Comparison of ENCODE assay signal across 9 mouse cellular contexts in the genomic region with DNA sequence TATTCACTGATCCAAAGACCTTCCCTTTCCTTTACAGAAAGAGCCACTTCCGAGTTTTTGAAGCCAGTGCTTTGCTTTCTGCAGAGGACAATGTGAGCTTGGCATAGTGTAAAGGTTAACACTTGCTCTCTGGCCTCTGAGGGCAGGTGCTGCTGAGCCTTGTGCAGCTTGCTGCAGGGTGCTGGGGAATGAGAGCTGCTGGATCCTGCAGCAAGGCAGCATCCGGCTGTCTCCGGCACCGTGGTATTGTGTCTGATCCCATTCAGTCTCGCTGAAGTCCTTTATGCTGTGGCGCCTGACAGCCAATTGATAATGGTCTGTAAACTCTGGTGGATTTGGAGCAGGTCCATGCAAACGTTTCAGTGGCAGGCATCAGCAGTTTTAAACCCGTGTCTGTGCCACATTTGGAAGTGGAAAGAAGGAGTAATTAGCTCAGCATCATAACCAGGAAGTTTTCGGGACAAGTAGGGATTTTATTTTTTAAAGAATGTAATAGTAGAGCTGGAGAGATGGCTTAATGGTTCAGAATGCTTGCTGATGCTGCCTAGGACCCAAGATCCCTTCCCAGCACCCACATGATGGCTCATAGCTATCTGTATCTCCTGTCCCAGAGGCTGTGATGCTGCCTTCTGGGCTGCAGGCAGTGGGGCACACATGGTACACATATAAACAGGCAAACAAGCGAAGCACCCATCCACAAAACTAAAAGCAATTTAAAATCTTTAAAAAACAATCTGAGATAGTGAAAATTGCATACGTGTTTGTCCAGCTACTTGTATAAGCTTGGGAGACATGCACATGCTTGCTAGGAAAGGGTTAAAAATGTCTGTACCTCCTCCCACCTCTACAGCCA.
DNase-seq lines count a peak whose midpoint lies in the region; ATAC-seq lines count a peak whose summit lies in the region.
"Had no signal": no experiment of that assay in that cellular context is flagged by ENCODE, and none has a peak within 500 bp of the region (broad histone marks: within the 10 kb centered on the region; RNA-seq: fewer than 3 reads in every experiment).

No protein-coding gene starts in this region.

- WGBS in lung, embryonic 16.5 days = 12% methylated on average over 11 of the region's 11 CpGs
- WGBS in hindbrain, embryonic 11.5 days = 13% methylated on average over 11 of the region's 11 CpGs
- 10% methylated on average over 11 of the region's 11 CpGs for WGBS in limb, embryonic 13.5 days

- H3K4me3 ChIP-seq in lung, embryonic 16.5 days (ENCODE audit: low read length) = peak overlapping the region; percentile 0; the same call in 1 of the 2 replicates
- no peak overlapping the region for H3K4me3 ChIP-seq in hindbrain, embryonic 11.5 days (ENCODE audit: low read depth, low read length)
- H3K4me3 ChIP-seq in limb, embryonic 13.5 days = peak overlapping the region; percentile 24; the same call in 1 of the 2 replicates

- no peaks in the 10 kb centered on the region for H3K9me3 ChIP-seq in lung, embryonic 16.5 days (ENCODE audit: control insufficient read depth, low read length)
- H3K9me3 ChIP-seq in hindbrain, embryonic 11.5 days (ENCODE audit: control insufficient read depth, low read length) = no peaks in the 10 kb centered on the region
- no peaks in the 10 kb centered on the region for H3K9me3 ChIP-seq in limb, embryonic 13.5 days

- peak overlapping the region; percentile 33; the same call in 1 of the 2 replicates for H3K9ac ChIP-seq in lung, embryonic 16.5 days (ENCODE audit: low read length)
- no peak overlapping the region for H3K9ac ChIP-seq in hindbrain, embryonic 11.5 days (ENCODE audit: low read depth, low read length)
- H3K9ac ChIP-seq in limb, embryonic 13.5 days = no peak overlapping the region

- peak overlapping the region; percentile 41 for H3K4me2 ChIP-seq in lung, embryonic 16.5 days (ENCODE audit: low read depth, low read length)
- peak overlapping the region; percentile 28; the same call in 1 of the 2 replicates for H3K4me2 ChIP-seq in hindbrain, embryonic 11.5 days (replicated peaks; ENCODE audit: low read depth, low read length)
- H3K4me2 ChIP-seq in limb, embryonic 13.5 days (replicated peaks) = peak overlapping the region; percentile 60

- peak; percentile 24 for ATAC-seq in lung, embryonic 16.5 days (ENCODE audit: low read depth)
- peak; percentile 61; the same call in 1 of the 2 replicates for ATAC-seq in hindbrain, embryonic 11.5 days (ENCODE audit: low FRiP score)
- no peak for ATAC-seq in limb, embryonic 13.5 days (ENCODE audit: low FRiP score, low read depth)

- no peaks in the 10 kb centered on the region for H3K36me3 ChIP-seq in lung, embryonic 16.5 days (ENCODE audit: control insufficient read depth, insufficient read depth, low read length)
- no peaks in the 10 kb centered on the region for H3K36me3 ChIP-seq in hindbrain, embryonic 11.5 days (ENCODE audit: control insufficient read depth, insufficient read depth, low read length)
- H3K36me3 ChIP-seq in limb, embryonic 13.5 days = no peaks in the 10 kb centered on the region

- peaks cover 19% of the 10 kb centered on the region for H3K4me1 ChIP-seq in lung, embryonic 16.5 days (replicated peaks; ENCODE audit: control insufficient read depth, insufficient read depth, low read length)
- peaks cover 14% of the 10 kb centered on the region for H3K4me1 ChIP-seq in hindbrain, embryonic 11.5 days (replicated peaks; ENCODE audit: control insufficient read depth, insufficient read depth, low read length)
- H3K4me1 ChIP-seq in limb, embryonic 13.5 days = peaks cover 20% of the 10 kb centered on the region

- intact Hi-C loops in gastrocnemius, postnatal 36 days (cut with DNase I) = no loop called here

- H3K27me3 ChIP-seq in lung, embryonic 16.5 days (ENCODE audit: control insufficient read depth, insufficient read depth, low read depth, low read length) = no peaks in the 10 kb centered on the region
- H3K27me3 ChIP-seq in hindbrain, embryonic 11.5 days (ENCODE audit: control insufficient read depth, insufficient read depth, low read length) = no peaks in the 10 kb centered on the region
- H3K27me3 ChIP-seq in limb, embryonic 13.5 days = no peaks in the 10 kb centered on the region

- no peak for DNase-seq in lung, postnatal 25 days (ENCODE audit: low spot score)
- peak; percentile 37 for DNase-seq in hindbrain, embryonic 11.5 days (ENCODE audit: low spot score)
- peak; percentile 39 for DNase-seq in retina, postnatal 1 day
- DNase-seq in thymus, postnatal 10 days (ENCODE audit: low spot score in 2 of 2) = no peak
- DNase-seq in layer of hippocampus, adult 9-11 months = no peak
- DNase-seq in gastrocnemius, postnatal 36 days = no peak

- peak overlapping the region; percentile 82 for H3K27ac ChIP-seq in lung, embryonic 16.5 days (ENCODE audit: low read length)
- no peak overlapping the region for H3K27ac ChIP-seq in hindbrain, embryonic 11.5 days (ENCODE audit: low read depth, low read length)
- H3K27ac ChIP-seq in limb, embryonic 13.5 days = no peak overlapping the region
- H3K27ac ChIP-seq: macrophage had no signal

Comparison
In these comparisons a context has a peak if more than half of its experiments do, and no peak if none do; other contexts are left out.
1. DNase-seq: peak in hindbrain, embryonic 11.5 days (single experiment) and retina, postnatal 1 day (single experiment); none in lung, postnatal 25 days (single experiment), thymus, postnatal 10 days (0 of 2), layer of hippocampus, adult 9-11 months (single experiment) and gastrocnemius, postnatal 36 days (0 of 2).
2. Peak in every context shown above with its lines, with median percentiles within 50 percentile points of each other: H3K4me2 ChIP-seq.